Mouse (Mus musculus) intestine, embryonic 15.5 days (tissue): ENCODE measurements around the gene Tlcd1. TPM values are rescaled to one million over a fixed set of nuclear protein-coding genes. Genes with fewer than 3 reads are reported as not detected.

Experiments used
- ATAC-seq: fragments of 200-750 bp; cut with Nextera tagmentation; 2 replicates; pipeline ENCODE4 v1.8.0; 2017; ENCODE audit warnings: moderate TSS enrichment, moderate library complexity
- H3K27ac ChIP-seq: fragments of 300-500 bp; sonication (generic); 2 replicates; pipeline ENCODE4 v1.5.1; 2015; ENCODE audit warnings: mild to moderate bottlenecking, inconsistent platforms
- H3K27me3 ChIP-seq: fragments of 300-500 bp; sonication (generic); replicated peaks from 2 replicates; pipeline ENCODE4 v1.6.1; 2015; ENCODE audit warnings: inconsistent platforms
- H3K36me3 ChIP-seq: fragments of 300-500 bp; sonication (generic); 2 replicates; pipeline ENCODE4 v1.6.1; 2015; ENCODE audit warnings: inconsistent platforms
- H3K4me1 ChIP-seq: fragments of 300-500 bp; sonication (generic); replicated peaks from 2 replicates; pipeline ENCODE4 v1.6.1; 2015; ENCODE audit warnings: inconsistent platforms
- H3K4me2 ChIP-seq: fragments of 300-500 bp; sonication (generic); replicated peaks from 2 replicates; pipeline ENCODE4 v1.6.1; 2015; ENCODE audit warnings: mild to moderate bottlenecking, inconsistent platforms
- H3K4me3 ChIP-seq: fragments of 300-500 bp; sonication (generic); replicated peaks from 2 replicates; pipeline ENCODE4 v1.5.1; 2015; ENCODE audit warnings: inconsistent platforms
- H3K9ac ChIP-seq: fragments of 300-500 bp; sonication (generic); 2 replicates; pipeline ENCODE4 v1.6.1; 2015; ENCODE audit warnings: inconsistent platforms
- H3K9me3 ChIP-seq: fragments of 300-500 bp; sonication (generic); 2 replicates; pipeline ENCODE4 v1.6.1; 2016; ENCODE audit warnings: inconsistent platforms
- WGBS: fragments of 180-500 bp; shearing (Covaris S2); methylation state at CpG from one replicate; pipeline ENCODE4 v1.1.7; 2015; 5-methylcytosine and 5-hydroxymethylcytosine counted together
- polyA plus RNA-seq: library from polyadenylated mRNA; unstranded; fragments of >200 nt; fragmentation: Nextera tagmentation; extraction: Ambion mirVana; gene quantifications from 2 replicates; pipeline ENCODE4 v1.2.1, GENCODE M21; 2015

The Tlcd1 gene
- polyA plus RNA-seq, 1 experiment from 2014 or later: 39.8 TPM

- no peak for ATAC-seq
- Histone ChIP-seq H3K27ac (no peak overlapping the region), H3K9me3 (no peaks in the 10 kb centered on the region), H3K4me3 (peak overlapping the region; percentile 83; the same call in 1 of the 2 replicates), H3K9ac (peak overlapping the region; percentile 93; the same call in 1 of the 2 replicates), H3K4me2 (peak overlapping the region; percentile 95), H3K4me1 (peaks cover 39% of the 10 kb centered on the region), H3K36me3 (peaks cover 39% of the 10 kb centered on the region), H3K27me3 (no peaks in the 10 kb centered on the region)
- 52% methylated on average over 6 of the region's 6 CpGs for WGBS
Measured at GRCm38 (mm10) chr11:78162504-78162903, 14.0 kb upstream of the Tlcd1 start.

DNA sequence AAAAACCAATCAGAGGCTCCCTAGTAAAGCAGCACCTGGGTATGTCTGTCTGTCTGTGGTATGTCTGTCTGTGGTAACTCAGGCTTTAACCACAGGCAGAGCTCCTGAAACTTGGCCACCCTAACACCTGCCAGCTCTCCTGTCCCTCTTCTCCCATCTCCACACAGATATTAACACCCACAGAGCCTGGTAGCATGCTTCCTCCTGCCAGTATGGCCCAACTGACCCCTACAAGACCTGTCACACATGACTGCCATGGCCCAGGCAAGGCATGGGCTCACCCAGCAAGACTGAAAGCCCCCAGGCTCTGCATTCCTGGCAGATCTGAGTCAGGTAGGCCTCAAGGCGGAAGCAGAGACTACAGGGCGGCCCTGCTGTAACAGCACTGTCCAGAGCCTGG lies 13.5 kb upstream of the Tlcd1 start:
- H3K9me3 ChIP-seq: no peaks in the 10 kb centered on the region
- WGBS: 52% methylated on average over 2 of the region's 2 CpGs
- peak overlapping the region; percentile 93 for H3K9ac ChIP-seq
- H3K27ac ChIP-seq: peak overlapping the region; percentile 97
- H3K4me3 ChIP-seq: peak overlapping the region; percentile 83
- peaks cover 44% of the 10 kb centered on the region for H3K4me1 ChIP-seq
- peaks cover 34% of the 10 kb centered on the region for H3K36me3 ChIP-seq
- H3K27me3 ChIP-seq: no peaks in the 10 kb centered on the region
- H3K4me2 ChIP-seq: peak overlapping the region; percentile 95
- ATAC-seq: no peak

DNA sequence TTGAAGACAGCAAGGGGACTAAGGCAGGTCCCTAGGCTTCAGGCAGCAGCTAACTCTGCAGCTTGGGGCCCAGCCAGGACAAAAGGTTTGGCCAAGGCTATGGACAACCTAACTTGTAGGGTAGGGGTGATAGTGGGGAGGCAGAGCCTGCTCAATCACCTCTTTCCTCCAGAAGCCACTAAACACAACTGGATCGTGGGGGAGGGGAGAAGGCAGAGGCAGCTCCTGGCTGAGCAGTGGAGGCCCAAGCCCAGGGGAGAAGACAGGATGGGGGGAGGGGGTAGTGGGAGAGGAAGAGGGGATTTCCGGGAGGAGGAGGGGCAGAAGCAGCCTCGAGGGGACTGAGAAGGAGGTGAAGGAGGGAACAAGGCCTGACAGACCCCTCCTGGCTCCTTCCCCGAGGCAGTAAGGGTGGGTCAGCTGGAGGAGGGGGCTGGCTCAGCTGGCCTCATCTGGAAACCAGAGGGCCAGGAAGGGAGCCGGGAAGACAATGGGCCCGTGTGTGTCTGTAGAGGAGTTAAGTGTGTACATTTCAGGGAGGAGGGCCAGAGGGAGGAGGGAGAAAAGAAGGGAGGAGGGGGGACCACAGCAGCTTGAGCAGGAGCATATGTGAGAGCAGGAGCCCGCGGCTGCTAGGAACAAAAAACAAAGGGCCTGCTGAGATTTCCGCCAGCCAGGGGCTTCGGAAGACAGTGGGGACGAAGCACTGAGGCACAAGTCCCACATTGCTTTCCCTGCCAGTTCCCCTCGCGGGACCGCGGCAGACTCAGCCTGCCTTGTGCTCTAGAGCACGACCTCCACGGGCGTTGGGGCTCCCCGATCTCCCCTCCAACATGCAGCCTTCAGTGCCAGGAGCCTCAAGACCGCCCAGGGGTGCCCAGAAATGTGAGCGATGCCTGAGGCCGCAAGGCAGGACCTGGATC lies 12.6 kb upstream of the Tlcd1 start:
- H3K4me1 ChIP-seq: peaks cover 45% of the 10 kb centered on the region
- peaks cover 27% of the 10 kb centered on the region for H3K36me3 ChIP-seq
- no peaks in the 10 kb centered on the region for H3K27me3 ChIP-seq
- peak overlapping the region; percentile 97 for H3K27ac ChIP-seq
- WGBS: 1% methylated on average over 22 of the region's 22 CpGs
- H3K4me3 ChIP-seq: peak overlapping the region; percentile 83
- no peaks in the 10 kb centered on the region for H3K9me3 ChIP-seq
- peak; percentile 31 for ATAC-seq
- peak overlapping the region; percentile 93 for H3K9ac ChIP-seq
- H3K4me2 ChIP-seq: peak overlapping the region; percentile 95

- peaks cover 45% of the 10 kb centered on the region for H3K4me1 ChIP-seq
- WGBS: under 1% methylated on average over 14 of the region's 14 CpGs
- no peaks in the 10 kb centered on the region for H3K27me3 ChIP-seq
- H3K27ac ChIP-seq: peak overlapping the region; percentile 97
- H3K4me2 ChIP-seq: peak overlapping the region; percentile 95
- no peaks in the 10 kb centered on the region for H3K9me3 ChIP-seq
- no peak for ATAC-seq
- H3K36me3 ChIP-seq: peaks cover 24% of the 10 kb centered on the region
- H3K4me3 ChIP-seq: peak overlapping the region; percentile 83
- peak overlapping the region; percentile 93 for H3K9ac ChIP-seq
Measured at GRCm38 (mm10) chr11:78164604-78164923, 11.9 kb upstream of the Tlcd1 start.

- Histone ChIP-seq H3K9ac (peak within 1 kb of the TSS; percentile 93), H3K27me3 (no peaks in the 10 kb centered on the region), H3K27ac (peak within 1 kb of the TSS; percentile 97), H3K36me3 (peaks cover 18% of the 10 kb centered on the region), H3K9me3 (no peaks in the 10 kb centered on the region), H3K4me2 (peak within 1 kb of the TSS; percentile 95), H3K4me1 (peaks cover 45% of the 10 kb centered on the region), H3K4me3 (peak within 1 kb of the TSS; percentile 83)
- WGBS: under 1% methylated on average over 78 of the region's 78 CpGs
- ATAC-seq: peak; percentile 85
Measured at GRCm38 (mm10) chr11:78164924-78165760, 11.4 kb upstream of the Tlcd1 start, which contains the start of gene Traf4. Gene Traf4, minus strand, starts transcription at chr11:78165589.

GRCm38 (mm10) chr11:78165761-78166109 lies 10.8 kb upstream of the Tlcd1 start:
- 2% methylated on average over 16 of the region's 16 CpGs for WGBS

GRCm38 (mm10) chr11:78166161-78166560 lies 10.3 kb upstream of the Tlcd1 start:
- ATAC-seq: no peak
- peaks cover 48% of the 10 kb centered on the region for H3K4me1 ChIP-seq
- peak overlapping the region; percentile 95 for H3K4me2 ChIP-seq
- peak overlapping the region; percentile 83 for H3K4me3 ChIP-seq
- peak overlapping the region; percentile 97 for H3K27ac ChIP-seq
- peak overlapping the region; percentile 93 for H3K9ac ChIP-seq
- H3K36me3 ChIP-seq: peaks cover 13% of the 10 kb centered on the region
- WGBS: 43% methylated on average over 4 of the region's 4 CpGs
- H3K27me3 ChIP-seq: no peaks in the 10 kb centered on the region
- no peaks in the 10 kb centered on the region for H3K9me3 ChIP-seq

More at GRCm38 (mm10) chr11:78165761-78166109, 10.8 kb upstream of the Tlcd1 start:
- Histone ChIP-seq H3K4me1 (peaks cover 48% of the 10 kb centered on the region), H3K4me2 (peak overlapping the region; percentile 95), H3K27ac (peak overlapping the region; percentile 97), H3K4me3 (peak overlapping the region; percentile 83), H3K27me3 (no peaks in the 10 kb centered on the region), H3K9me3 (no peaks in the 10 kb centered on the region), H3K9ac (peak overlapping the region; percentile 93), H3K36me3 (peaks cover 13% of the 10 kb centered on the region)
- ATAC-seq: peak; percentile 52

DNA sequence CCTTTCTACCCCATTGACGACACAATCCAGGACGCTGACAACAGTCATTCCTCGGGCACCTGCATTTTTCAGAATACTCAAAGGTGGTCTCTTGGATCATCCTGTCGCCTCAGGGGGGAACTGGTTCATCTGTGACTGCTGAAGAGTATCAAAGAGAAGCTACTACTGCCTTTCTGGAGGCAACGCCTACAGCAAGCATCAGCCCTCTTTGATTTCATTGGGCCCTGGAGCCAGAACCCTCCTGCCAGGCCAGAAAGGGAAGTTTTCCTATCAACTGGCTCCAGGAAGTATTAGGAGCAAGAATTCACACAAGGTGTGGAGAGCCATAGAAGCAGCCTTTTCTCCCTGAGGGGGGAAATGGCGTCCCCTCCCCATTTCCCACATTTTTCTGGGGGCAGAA lies 9.9 kb upstream of the Tlcd1 start:
- Histone ChIP-seq H3K9ac (no peak overlapping the region), H3K27ac (peak overlapping the region; percentile 97), H3K36me3 (peaks cover 9% of the 10 kb centered on the region; the same call in 1 of the 2 replicates), H3K4me1 (peaks cover 48% of the 10 kb centered on the region), H3K4me3 (no peak overlapping the region), H3K4me2 (peak overlapping the region; percentile 95), H3K27me3 (no peaks in the 10 kb centered on the region), H3K9me3 (no peaks in the 10 kb centered on the region)
- WGBS: 59% methylated on average over 6 of the region's 6 CpGs
- no peak for ATAC-seq

DNA sequence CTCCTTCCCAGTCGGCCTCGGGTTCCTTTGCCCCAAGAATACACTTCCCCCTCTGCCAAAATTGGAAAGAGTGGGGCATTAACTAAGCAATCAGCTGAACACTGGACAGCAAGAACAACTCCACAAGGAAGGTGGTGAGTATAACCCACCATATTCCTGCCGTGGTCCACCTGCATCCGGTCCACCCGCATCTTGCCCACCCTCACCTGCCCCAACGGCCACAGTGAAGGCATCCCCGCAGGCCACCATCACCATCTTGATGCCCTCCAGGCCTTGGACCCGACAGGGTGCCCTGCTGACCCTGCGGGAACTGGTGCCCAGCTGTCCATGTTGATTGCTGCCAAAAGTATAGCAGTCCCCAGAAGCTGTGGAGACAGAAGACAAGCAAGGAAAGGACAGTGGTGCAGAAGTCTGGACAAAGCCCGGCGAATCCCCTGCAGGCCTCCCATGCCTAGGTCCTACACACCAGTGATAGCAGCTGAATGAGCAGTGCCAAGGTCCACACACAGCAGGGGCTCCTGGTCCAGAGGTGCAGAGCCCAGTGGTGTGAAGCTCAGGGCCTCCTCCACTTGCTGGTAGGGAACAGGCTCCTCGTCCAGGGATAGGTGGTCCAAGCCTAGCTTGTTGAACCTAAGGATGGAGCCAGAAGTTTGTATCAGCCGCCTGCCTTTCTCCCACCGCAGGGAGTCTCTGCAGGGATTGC lies 9.1 kb upstream of the Tlcd1 start:
- no peak for ATAC-seq
- peak overlapping the region; percentile 95 for H3K4me2 ChIP-seq
- H3K36me3 ChIP-seq: 0 out of 2 replicates have a peak, but pooled peaks cover 5% of the 10 kb centered on the region
- H3K27me3 ChIP-seq: no peaks in the 10 kb centered on the region
- H3K4me1 ChIP-seq: peaks cover 42% of the 10 kb centered on the region
- H3K4me3 ChIP-seq: no peak overlapping the region
- H3K9ac ChIP-seq: no peak overlapping the region
- H3K9me3 ChIP-seq: no peaks in the 10 kb centered on the region
- WGBS: 86% methylated on average over 14 of the region's 14 CpGs
- H3K27ac ChIP-seq: 0 out of 2 replicates have a peak overlapping the region, but pooled peaks have one; percentile 97

- Histone ChIP-seq H3K27ac (peak overlapping the region; percentile 75), H3K4me3 (peak overlapping the region; percentile 23; the same call in 1 of the 2 replicates), H3K9me3 (no peaks in the 10 kb centered on the region), H3K4me1 (peaks cover 35% of the 10 kb centered on the region), H3K27me3 (no peaks in the 10 kb centered on the region), H3K36me3 (0 out of 2 replicates have a peak, but pooled peaks cover 5% of the 10 kb centered on the region), H3K4me2 (peak overlapping the region; percentile 55), H3K9ac (peak overlapping the region; percentile 34)
- 41% methylated on average over 19 of the region's 19 CpGs for WGBS
- ATAC-seq: peak; percentile 28
Measured at GRCm38 (mm10) chr11:78168541-78169468, 7.7 kb upstream of the Tlcd1 start.

GRCm38 (mm10) chr11:78170306-78170705 lies 6.2 kb upstream of the Tlcd1 start:
- Histone ChIP-seq H3K9ac (no peak overlapping the region), H3K4me1 (peaks cover 39% of the 10 kb centered on the region), H3K27ac (0 out of 2 replicates have a peak overlapping the region, but pooled peaks have one; percentile 13), H3K4me3 (no peak overlapping the region), H3K36me3 (0 out of 2 replicates have a peak, but pooled peaks cover 5% of the 10 kb centered on the region), H3K27me3 (no peaks in the 10 kb centered on the region), H3K4me2 (no peak overlapping the region), H3K9me3 (no peaks in the 10 kb centered on the region)
- 79% methylated on average over 15 of the region's 15 CpGs for WGBS
- no peak for ATAC-seq
